ENCODE assay signal across 21 mouse cellular contexts in the genomic region with DNA sequence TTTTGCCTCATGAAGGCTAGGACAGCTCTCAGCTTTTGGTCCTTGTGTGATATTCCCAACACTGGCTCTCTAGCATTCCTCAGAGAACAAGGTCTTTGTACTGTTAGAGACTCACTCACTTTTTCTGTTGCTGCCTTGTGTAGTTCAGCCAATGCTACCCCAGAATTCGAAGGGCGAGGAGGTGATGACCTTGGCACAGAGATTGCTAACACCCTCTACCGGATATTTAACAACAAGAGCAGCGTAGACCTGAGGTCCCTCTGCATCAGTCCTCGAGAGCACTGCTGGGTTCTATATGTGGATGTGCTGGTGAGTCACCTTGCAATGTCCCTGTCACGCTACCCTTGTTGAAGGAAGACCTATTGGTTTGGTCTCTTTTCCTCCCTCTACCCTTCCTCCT. TPM values are rescaled to one million over a fixed set of nuclear protein-coding genes. Genes with fewer than 3 reads are reported as not detected.
DNase-seq lines count a peak whose midpoint lies in the region.
"Had no signal": no experiment of that assay in that cellular context is flagged by ENCODE, and none has a peak within 500 bp of the region (broad histone marks: within the 10 kb centered on the region; RNA-seq: fewer than 3 reads in every experiment).

No protein-coding gene starts in this region.

- no peaks in the 10 kb centered on the region for H3K9me3 ChIP-seq in heart, embryonic 10.5 days
- H3K9me3 ChIP-seq: G1E had no signal

- peaks cover 89% of the 10 kb centered on the region for H3K36me3 ChIP-seq in heart, embryonic 10.5 days

- peak; percentile 80 for DNase-seq in heart, adult 11 months
- no peak for DNase-seq in heart, adult 8-10 months (ENCODE audit: low spot score)
- DNase-seq in heart, embryonic 10.5 days (ENCODE audit: low spot score) = peak; percentile 71
- no peak for DNase-seq in heart, postnatal 25 days (ENCODE audit: low spot score)
- DNase-seq: adrenal gland, adult 2 months; adrenal gland, adult 8-10 months; adrenal gland, postnatal 10 days; adrenal gland, postnatal 14 days; adrenal gland, postnatal 25 days; adrenal gland, postnatal 36 days; B cell, adult 2 months; cerebellum, adult 11 months; cerebellum, adult 11-12 months; cerebellum, adult 18-20 months had no signal

- intact Hi-C loops in heart, postnatal 25 days (cut with DNase I) = no loop called here

- H3K4me1 ChIP-seq in heart, embryonic 10.5 days = no peaks in the 10 kb centered on the region

- no peak overlapping the region for H3K27ac ChIP-seq in heart, embryonic 10.5 days

- H3K4me3 ChIP-seq in heart, embryonic 10.5 days = no peak overlapping the region

- H3K27me3 ChIP-seq in heart, embryonic 10.5 days (ENCODE audit: insufficient read depth, poor library complexity, severe bottlenecking) = no peaks in the 10 kb centered on the region
- H3K27me3 ChIP-seq: CH12.LX, Patski had no signal

- 94% methylated on average over 6 of the region's 6 CpGs for WGBS in heart, embryonic 10.5 days

RNA-seq across cellular contexts. Expression of a gene that starts 14.6 kb away (rescaled TPM):
- total RNA-seq in heart, adult 8-10 months (2022) = 10 to 100 TPM; 25.0 to 27.2 (median 27.0) TPM
- 102 and 138 TPM in 2 replicates for polyA plus RNA-seq in heart, embryonic 10.5 days (2016; fragmentation: Nextera tagmentation; extraction: Ambion mirVana)
- 10 to 100 TPM; 28.0 to 30.2 TPM for total RNA-seq in heart, postnatal 25 days (2021)

RNA-seq across cellular contexts. Expression of a gene that starts 14.7 kb away (rescaled TPM):
- total RNA-seq in heart, adult 8-10 months (2022) = 10 to 100 TPM; 39.8 to 46.0 (median 43.6) TPM
- 63.7 and 63.9 TPM in 2 replicates for polyA plus RNA-seq in heart, embryonic 10.5 days (2016; fragmentation: Nextera tagmentation; extraction: Ambion mirVana)
- total RNA-seq in heart, postnatal 25 days (2021) = 10 to 100 TPM; 42.8 TPM

RNA-seq across cellular contexts. Expression of a gene that starts 23.1 kb away (rescaled TPM):
- total RNA-seq in heart, adult 8-10 months (2022) = 10 to 100 TPM; 37.7 to 48.5 (median 38.6) TPM
- not detected in 2 replicates for polyA plus RNA-seq in heart, embryonic 10.5 days (2016; fragmentation: Nextera tagmentation; extraction: Ambion mirVana)
- total RNA-seq in heart, postnatal 25 days (2021) = 10 to 100 TPM; 63.0 to 63.6 TPM
- total RNA-seq: CH12.LX, ES-E14, G1E, MEL had no signal
- polyA plus RNA-seq: activated CD4-positive, CD25-positive, alpha-beta regulatory T cell, adult 4 months; CD4-positive, CD25-positive, alpha-beta regulatory T cell, adult 4 months; G1E; Patski had no signal

Comparison
In these comparisons a context has a peak if more than half of its experiments do, and no peak if none do; other contexts are left out.
1. DNase-seq: peak in heart, adult 11 months (single experiment) and heart, embryonic 10.5 days (single experiment); none in heart, adult 8-10 months (single experiment) and heart, postnatal 25 days (single experiment).